Mouse (Mus musculus): ENCODE measurements around the gene Dhx57. TPM values are rescaled to one million over a fixed set of nuclear protein-coding genes. Genes with fewer than 3 reads are reported as not detected.
A peak's percentile ranks its signal among the peaks of the same experiment; 100 is the strongest.
"Not testable (repeated sequence)": the region's sequence is repeated elsewhere in the genome, so short reads cannot be mapped to it uniquely, and the experiment has no call there.

Dhx57 gene
- polyA plus RNA-seq, 1 experiment from 2014 or later = 15.1 TPM

GRCm38 (mm10) chr17:80213998-80214397, 76.3 kb downstream of the Dhx57 start:
- H3K9me3 ChIP-seq (replicated peaks); H3K36me3 ChIP-seq; H3K27me3 ChIP-seq (ENCODE audit: low read depth, poor library complexity, severe bottlenecking); DNase-seq (ENCODE audit: low spot score); H3K4me3 ChIP-seq; H3K4me1 ChIP-seq; H3K27ac ChIP-seq (replicated peaks): not testable (repeated sequence)
- 90% methylated on average over 4 of the region's 4 CpGs for WGBS

- peak within 1 kb of the TSS; percentile 100 for H3K27ac ChIP-seq (replicated peaks)
- H3K4me1 ChIP-seq = peaks cover 17% of the 10 kb centered on the region
- peak within 1 kb of the TSS; percentile 85 for H3K4me3 ChIP-seq
- peaks cover 39% of the 10 kb centered on the region for H3K36me3 ChIP-seq
- no peaks in the 10 kb centered on the region for H3K9me3 ChIP-seq (replicated peaks)
- DNase-seq (ENCODE audit: low spot score) = peak; percentile 98
- WGBS = under 1% methylated on average over 89 of the region's 95 CpGs
- no peaks in the 10 kb centered on the region for H3K27me3 ChIP-seq (ENCODE audit: low read depth, poor library complexity, severe bottlenecking)
Measured at GRCm38 (mm10) chr17:80206671-80207581, 83.3 kb downstream of the Dhx57 start, which contains the start of the genes Srsf7 and Ttc39d. TSS of gene Srsf7 (minus strand) at chr17:80207307. TSS of gene Ttc39d (plus strand) at chr17:80207460.

- Histone ChIP-seq H3K4me3 (peak overlapping the region; percentile 85), H3K27ac (replicated peaks) (peak overlapping the region; percentile 100), H3K36me3 (peaks cover 46% of the 10 kb centered on the region), H3K4me1 (peaks cover 17% of the 10 kb centered on the region), H3K27me3 (ENCODE audit: low read depth, poor library complexity, severe bottlenecking) (no peaks in the 10 kb centered on the region), H3K9me3 (replicated peaks) (no peaks in the 10 kb centered on the region)
- 0% methylated on average over 36 of the region's 36 CpGs for WGBS
- DNase-seq (ENCODE audit: low spot score) = no peak
Measured at GRCm38 (mm10) chr17:80206301-80206670, 84.0 kb downstream of the Dhx57 start.

GRCm38 (mm10) chr17:80205657-80206056, 84.6 kb downstream of the Dhx57 start:
- Histone ChIP-seq H3K9me3 (replicated peaks) (no peaks in the 10 kb centered on the region), H3K27me3 (ENCODE audit: low read depth, poor library complexity, severe bottlenecking) (no peaks in the 10 kb centered on the region), H3K4me3 (peak overlapping the region; percentile 85), H3K27ac (replicated peaks) (peak overlapping the region; percentile 100), H3K36me3 (peaks cover 52% of the 10 kb centered on the region), H3K4me1 (peaks cover 17% of the 10 kb centered on the region)
- WGBS = 54% methylated on average over 5 of the region's 5 CpGs
- DNase-seq (ENCODE audit: low spot score) = no peak

- DNase-seq (ENCODE audit: low spot score) = no peak
- no peaks in the 10 kb centered on the region for H3K27me3 ChIP-seq (ENCODE audit: low read depth, poor library complexity, severe bottlenecking)
- H3K4me1 ChIP-seq = no peaks in the 10 kb centered on the region
- WGBS = 85% methylated on average over 3 of the region's 3 CpGs
- H3K9me3 ChIP-seq (replicated peaks) = no peaks in the 10 kb centered on the region
- peaks cover 97% of the 10 kb centered on the region for H3K36me3 ChIP-seq
- H3K4me3 ChIP-seq = no peak overlapping the region
- H3K27ac ChIP-seq (replicated peaks) = no peak overlapping the region
Measured at GRCm38 (mm10) chr17:80199160-80199778, 91.0 kb downstream of the Dhx57 start.

- Histone ChIP-seq H3K36me3 (peaks cover 42% of the 10 kb centered on the region), H3K4me3 (no peak overlapping the region), H3K27ac (replicated peaks) (no peak overlapping the region), H3K4me1 (peaks cover 3% of the 10 kb centered on the region; the same call in 1 of the 2 replicates), H3K9me3 (replicated peaks) (no peaks in the 10 kb centered on the region; the same call in 1 of the 2 replicates), H3K27me3 (ENCODE audit: low read depth, poor library complexity, severe bottlenecking) (no peaks in the 10 kb centered on the region)
- WGBS = 76% methylated on average over 5 of the region's 5 CpGs
- DNase-seq (ENCODE audit: low spot score) = no peak
Measured at GRCm38 (mm10) chr17:80193075-80193474, 97.2 kb downstream of the Dhx57 start.

Other genes with a start within 250 kb of the Dhx57 start
- gene Hnrnpll, start 228.1 kb downstream of the Dhx57 start, polyA plus RNA-seq (2016; fragmentation: Nextera tagmentation; extraction: Ambion mirVana) = 85.2 and 86.7 TPM in 2 replicates
- 8.1 and 9.9 TPM in 2 replicates for gene Galm, start 163.0 kb downstream of the Dhx57 start, polyA plus RNA-seq (2016; fragmentation: Nextera tagmentation; extraction: Ambion mirVana)
- 795 and 858 TPM in 2 replicates for gene Srsf7, start 83.2 kb downstream of the Dhx57 start, polyA plus RNA-seq (2016; fragmentation: Nextera tagmentation; extraction: Ambion mirVana)
- 0.06 and 0.19 TPM in 2 replicates for gene Ttc39d, start 83.0 kb downstream of the Dhx57 start, polyA plus RNA-seq (2016; fragmentation: Nextera tagmentation; extraction: Ambion mirVana)
- gene Gemin6, start 66.0 kb downstream of the Dhx57 start, polyA plus RNA-seq (2016; fragmentation: Nextera tagmentation; extraction: Ambion mirVana) = 50.6 and 66.2 TPM in 2 replicates
- 32.8 and 37.2 TPM in 2 replicates for gene Morn2, start 273 bp downstream of the Dhx57 start, polyA plus RNA-seq (2016; fragmentation: Nextera tagmentation; extraction: Ambion mirVana)
- 0.26 and 0.44 TPM in 2 replicates for gene Arhgef33, start 16.9 kb upstream of the Dhx57 start, polyA plus RNA-seq (2016; fragmentation: Nextera tagmentation; extraction: Ambion mirVana)
- gene Gm10190, start 83.1 kb upstream of the Dhx57 start, polyA plus RNA-seq (2016; fragmentation: Nextera tagmentation; extraction: Ambion mirVana) = 0.73 and 1.4 TPM in 2 replicates
- 3.8 and 4.5 TPM in 2 replicates for gene Sos1, start 190.0 kb upstream of the Dhx57 start, polyA plus RNA-seq (2016; fragmentation: Nextera tagmentation; extraction: Ambion mirVana)

Data from midbrain, embryonic 10.5 days (tissue).